Mouse (Mus musculus) heart, postnatal 36 days (tissue): Measurements from ENCODE around the gene Gramd1b. TPM values are rescaled to one million over a fixed set of nuclear protein-coding genes. Genes with fewer than 3 reads are reported as not detected.

ENCODE experiments used
- DNase-seq, 2 experiments: peaks; one replicate each; pipeline ENCODE4 v3.0.0; 2021 to 2022
- intact Hi-C: fragments of 180-260 bp; cut with DNase I; formaldehyde crosslinking; loops from one replicate; pipeline ENCODE4 v1.15.1; 2025
- total RNA-seq, 2 experiments: library from RNA; stranded (reverse); gene quantifications; 2 replicates each; pipeline ENCODE4 v1.2.3; 2021

Gramd1b gene
- total RNA-seq, 2 experiments from 2014 or later, result 19.7 to 20.8 TPM

- no peak for DNase-seq
- intact Hi-C loops, result no loop called here
Observed at GRCm38 (mm10) chr9:40323171-40323570, 208.0 kb downstream of the Gramd1b start.

GRCm38 (mm10) chr9:40322372-40322771, 208.8 kb downstream of the Gramd1b start:
- intact Hi-C loops, result no loop called here
- DNase-seq, result no peak

- no peak for DNase-seq
- intact Hi-C loops, result no loop called here
Observed at GRCm38 (mm10) chr9:40321668-40322003, 209.5 kb downstream of the Gramd1b start.

GRCm38 (mm10) chr9:40320879-40321667, 210.1 kb downstream of the Gramd1b start:
- intact Hi-C loops, result no loop called here
- DNase-seq, result peak; percentile 83

- DNase-seq, result no peak
- intact Hi-C loops, result no loop called here
Observed at GRCm38 (mm10) chr9:40320405-40320804, 210.8 kb downstream of the Gramd1b start.

GRCm38 (mm10) chr9:40318771-40319170, 212.4 kb downstream of the Gramd1b start:
- intact Hi-C loops, result no loop called here
- DNase-seq, result no peak

GRCm38 (mm10) chr9:40317735-40318134, 213.4 kb downstream of the Gramd1b start:
- intact Hi-C loops, result no loop called here
- DNase-seq, result no peak

GRCm38 (mm10) chr9:40316865-40317660, 214.1 kb downstream of the Gramd1b start:
- intact Hi-C loops, result no loop called here

GRCm38 (mm10) chr9:40311813-40312212, 219.4 kb downstream of the Gramd1b start:
- DNase-seq, result no peak
- intact Hi-C loops, result no loop called here

More at GRCm38 (mm10) chr9:40316865-40317660, 214.1 kb downstream of the Gramd1b start:
- peak; percentile 61 to 62 for DNase-seq

GRCm38 (mm10) chr9:40309876-40310275, 221.3 kb downstream of the Gramd1b start:
- intact Hi-C loops, result no loop called here
- DNase-seq, result no peak

GRCm38 (mm10) chr9:40307311-40307710, 223.9 kb downstream of the Gramd1b start:
- intact Hi-C loops, result no loop called here
- DNase-seq, result no peak

- DNase-seq, result no peak
- intact Hi-C loops, result no loop called here
Observed at GRCm38 (mm10) chr9:40304243-40304642, 226.9 kb downstream of the Gramd1b start.

GRCm38 (mm10) chr9:40302375-40302774, 228.8 kb downstream of the Gramd1b start:
- intact Hi-C loops, result no loop called here
- DNase-seq, result no peak

- intact Hi-C loops, result no loop called here
Observed at GRCm38 (mm10) chr9:40301475-40301874, 229.7 kb downstream of the Gramd1b start.

GRCm38 (mm10) chr9:40300018-40300989, 230.9 kb downstream of the Gramd1b start:
- DNase-seq, result no peak
- intact Hi-C loops, result no loop called here

More at GRCm38 (mm10) chr9:40301475-40301874, 229.7 kb downstream of the Gramd1b start:
- no peak for DNase-seq

GRCm38 (mm10) chr9:40299323-40299722, 231.9 kb downstream of the Gramd1b start:
- DNase-seq, result no peak
- intact Hi-C loops, result no loop called here

- intact Hi-C loops, result no loop called here
Observed at GRCm38 (mm10) chr9:40297969-40298368, 233.2 kb downstream of the Gramd1b start.

GRCm38 (mm10) chr9:40296251-40296650, 234.9 kb downstream of the Gramd1b start:
- no peak for DNase-seq
- intact Hi-C loops, result no loop called here

More at GRCm38 (mm10) chr9:40297969-40298368, 233.2 kb downstream of the Gramd1b start:
- no peak for DNase-seq

GRCm38 (mm10) chr9:40294866-40295265, 236.3 kb downstream of the Gramd1b start:
- intact Hi-C loops, result no loop called here
- DNase-seq, result no peak

GRCm38 (mm10) chr9:40294210-40294609, 237.0 kb downstream of the Gramd1b start:
- intact Hi-C loops, result no loop called here

GRCm38 (mm10) chr9:40293740-40294139, 237.4 kb downstream of the Gramd1b start:
- DNase-seq, result no peak
- intact Hi-C loops, result no loop called here

More at GRCm38 (mm10) chr9:40294210-40294609, 237.0 kb downstream of the Gramd1b start:
- DNase-seq, result no peak
